Mouse (Mus musculus) midbrain, embryonic 15.5 days (tissue): ENCODE results near the gene Samd4b. TPM values are rescaled to one million over a fixed set of nuclear protein-coding genes. Genes with fewer than 3 reads are reported as not detected.
A peak's percentile ranks its signal among the peaks of the same experiment; 100 is the strongest.

ENCODE experiments used
- ATAC-seq: fragments of 200-750 bp; cut with Nextera tagmentation; replicated peaks from 2 replicates; pipeline ENCODE4 v1.8.0; 2017; ENCODE audit warnings: moderate TSS enrichment
- H3K27ac ChIP-seq: fragments of 300-500 bp; sonication (generic); 2 replicates; pipeline ENCODE4 v1.5.1; 2015; ENCODE audit warnings: mild to moderate bottlenecking, inconsistent platforms
- H3K27me3 ChIP-seq: fragments of 300-500 bp; sonication (generic); replicated peaks from 2 replicates; pipeline ENCODE4 v1.6.1; 2015; ENCODE audit warnings: inconsistent platforms
- H3K36me3 ChIP-seq: fragments of 300-500 bp; sonication (generic); replicated peaks from 2 replicates; pipeline ENCODE4 v1.6.1; 2015; ENCODE audit warnings: inconsistent platforms
- H3K4me1 ChIP-seq: fragments of 300-500 bp; sonication (generic); 2 replicates; pipeline ENCODE4 v1.6.1; 2015; ENCODE audit warnings: inconsistent platforms
- H3K4me2 ChIP-seq: fragments of 300-500 bp; sonication (generic); 2 replicates; pipeline ENCODE4 v1.6.1; 2015; ENCODE audit warnings: inconsistent platforms, mild to moderate bottlenecking, moderate library complexity
- H3K4me3 ChIP-seq: fragments of 300-500 bp; sonication (generic); 2 replicates; pipeline ENCODE4 v1.5.1; 2015; ENCODE audit warnings: mild to moderate bottlenecking, inconsistent platforms
- H3K9ac ChIP-seq: fragments of 300-500 bp; sonication (generic); 2 replicates; pipeline ENCODE4 v1.6.1; 2015; ENCODE audit warnings: mild to moderate bottlenecking, inconsistent platforms
- H3K9me3 ChIP-seq: fragments of 300-500 bp; sonication (generic); 2 replicates; pipeline ENCODE4 v1.6.1; 2016; ENCODE audit warnings: inconsistent platforms
- WGBS: fragments of 180-500 bp; shearing (Covaris S2); methylation state at CpG from one replicate; pipeline ENCODE4 v1.1.7; 2015; ENCODE audit warnings: mixed read lengths; 5-methylcytosine and 5-hydroxymethylcytosine counted together
- polyA plus RNA-seq: library from polyadenylated mRNA; unstranded; fragments of >200 nt; fragmentation: Nextera tagmentation; extraction: Ambion mirVana; gene quantifications from 2 replicates; pipeline ENCODE4 v1.2.1, GENCODE M21; 2015

The Samd4b gene
- polyA plus RNA-seq, 1 experiment from 2014 or later: 22.8 TPM

DNA sequence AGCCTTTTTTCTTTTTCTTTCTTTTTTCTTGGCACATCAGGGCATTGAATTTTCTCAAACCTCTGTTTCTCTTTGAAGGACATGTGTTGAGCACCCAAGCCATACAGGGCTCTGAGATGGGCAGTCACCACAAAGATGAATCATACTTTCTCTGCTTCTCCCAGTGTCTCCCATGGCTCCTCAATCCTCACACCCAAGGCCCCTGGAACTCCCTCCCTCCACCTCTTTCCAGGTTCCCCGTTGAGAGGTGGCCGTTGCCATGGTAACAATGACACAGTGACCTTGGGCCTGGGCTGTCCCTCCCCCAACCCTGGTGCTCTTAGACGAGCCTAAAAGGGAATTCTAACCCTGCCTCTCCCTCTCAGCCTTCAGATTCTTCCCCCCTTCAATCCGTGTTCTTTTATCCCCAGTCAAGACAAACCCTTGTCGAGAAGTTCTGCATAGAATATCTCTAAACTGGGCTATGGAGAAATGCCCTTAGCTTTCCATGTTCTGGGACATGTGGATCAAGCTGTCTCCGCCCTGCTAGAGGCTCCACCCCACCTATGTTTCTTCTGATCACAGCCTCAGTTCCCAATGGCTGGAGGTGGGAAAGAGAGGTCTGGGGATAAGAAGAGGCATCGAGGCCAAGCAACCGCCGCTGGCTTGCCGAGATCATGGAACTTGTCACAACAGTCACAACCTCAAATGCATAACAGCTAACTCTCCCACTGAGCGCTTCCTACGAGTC lies 150.7 kb downstream of the Samd4b start:
- no peak overlapping the region for H3K27ac ChIP-seq
- H3K9ac ChIP-seq: no peak overlapping the region
- H3K36me3 ChIP-seq: no peaks in the 10 kb centered on the region
- no peaks in the 10 kb centered on the region for H3K9me3 ChIP-seq
- no peak for ATAC-seq
- peaks cover 18% of the 10 kb centered on the region; the same call in 1 of the 2 replicates for H3K4me1 ChIP-seq
- peaks cover 5% of the 10 kb centered on the region; the same call in 1 of the 2 replicates for H3K27me3 ChIP-seq
- no peak overlapping the region for H3K4me3 ChIP-seq
- WGBS: 16% methylated on average over 12 of the region's 12 CpGs
- no peak overlapping the region for H3K4me2 ChIP-seq

DNA sequence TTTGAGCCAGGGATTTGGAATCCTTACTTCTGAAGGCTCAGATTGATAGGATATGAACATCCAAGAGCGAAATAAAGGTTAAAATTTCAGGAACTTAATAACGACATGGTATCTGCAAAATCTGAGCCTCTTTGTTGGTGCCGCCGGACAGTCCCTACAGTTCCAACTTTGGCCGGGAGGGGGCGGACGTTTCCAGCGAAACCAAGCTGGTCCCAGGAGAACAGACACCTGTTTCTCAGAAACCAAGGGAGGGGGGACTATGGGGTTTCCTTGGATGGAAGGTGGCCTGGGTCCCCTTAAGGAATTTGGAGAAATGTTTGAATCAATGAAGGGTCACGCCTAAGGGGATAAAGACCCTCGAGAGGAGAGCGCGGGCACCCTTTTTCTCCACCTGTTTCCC lies 151.5 kb downstream of the Samd4b start:
- no peak overlapping the region for H3K9ac ChIP-seq
- H3K36me3 ChIP-seq: no peaks in the 10 kb centered on the region
- WGBS: 4% methylated on average over 12 of the region's 12 CpGs
- no peaks in the 10 kb centered on the region for H3K9me3 ChIP-seq
- no peak overlapping the region for H3K27ac ChIP-seq
- H3K4me3 ChIP-seq: no peak overlapping the region
- H3K27me3 ChIP-seq: peaks cover 5% of the 10 kb centered on the region; the same call in 1 of the 2 replicates
- no peak overlapping the region for H3K4me2 ChIP-seq
- no peak for ATAC-seq
- H3K4me1 ChIP-seq: peaks cover 17% of the 10 kb centered on the region; the same call in 1 of the 2 replicates

DNA sequence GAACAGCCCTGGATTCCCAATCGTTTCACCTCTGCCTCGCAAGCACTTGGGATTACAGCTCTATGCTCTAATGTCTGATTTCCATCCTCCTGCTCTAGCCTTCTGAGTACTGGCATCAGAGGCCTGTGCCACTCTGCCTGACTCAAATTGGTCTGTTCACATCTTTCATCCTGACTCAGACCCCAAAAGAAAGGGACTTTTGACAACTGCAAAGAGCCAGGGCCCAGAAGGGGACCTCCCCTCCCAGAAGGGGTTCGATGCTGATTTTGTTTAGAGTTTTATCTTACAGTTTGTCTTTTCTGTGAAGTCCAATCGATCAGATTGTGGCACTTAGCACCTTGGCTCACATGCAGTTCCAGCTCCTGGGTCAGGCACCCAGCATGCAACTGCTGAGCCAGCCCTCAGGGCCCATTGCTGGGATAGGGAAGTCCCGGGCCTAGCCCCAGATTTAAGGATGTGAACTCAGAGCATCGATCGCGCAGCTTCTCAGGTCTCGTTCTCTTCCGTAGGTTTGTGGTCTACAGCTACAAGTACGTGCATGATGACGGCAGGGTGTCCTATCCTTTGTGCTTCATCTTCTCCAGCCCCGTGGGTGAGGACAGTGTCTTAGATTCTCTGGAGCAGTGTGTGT lies 153.5 kb downstream of the Samd4b start:
- no peak overlapping the region for H3K9ac ChIP-seq
- ATAC-seq: no peak
- WGBS: 86% methylated on average over 13 of the region's 13 CpGs

DNA sequence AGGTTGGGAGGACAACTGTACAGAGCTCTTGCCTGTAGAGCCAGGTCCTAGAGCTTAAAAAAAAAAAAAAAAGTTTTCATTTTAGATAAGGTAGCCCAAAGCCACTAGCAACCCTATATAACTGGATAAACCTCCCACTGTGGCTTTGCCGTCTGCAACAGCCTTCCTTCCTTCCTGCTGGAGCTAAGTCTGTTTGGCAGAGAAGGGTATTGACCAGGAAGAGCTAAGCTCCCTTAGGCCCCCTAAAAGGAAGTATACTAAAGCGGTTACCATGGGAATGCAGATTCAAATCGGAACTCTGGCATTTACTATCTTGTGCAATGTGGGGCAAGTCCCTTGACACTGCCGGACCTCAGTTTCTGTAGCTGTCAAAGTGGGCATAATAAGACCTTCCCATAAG lies 155.3 kb downstream of the Samd4b start:
- H3K4me3 ChIP-seq: no peak overlapping the region
- no peak overlapping the region for H3K27ac ChIP-seq
- ATAC-seq: no peak
- no peak overlapping the region for H3K4me2 ChIP-seq
- no peak overlapping the region for H3K9ac ChIP-seq
- H3K4me1 ChIP-seq: peaks cover 12% of the 10 kb centered on the region; the same call in 1 of the 2 replicates
- H3K27me3 ChIP-seq: peaks cover 5% of the 10 kb centered on the region; the same call in 1 of the 2 replicates
- no peaks in the 10 kb centered on the region for H3K36me3 ChIP-seq
- no peaks in the 10 kb centered on the region for H3K9me3 ChIP-seq
- WGBS: 40% methylated on average over 4 of the region's 4 CpGs

More for the DNA sequence above, 153.5 kb downstream of the Samd4b start:
- Histone ChIP-seq H3K36me3 (no peaks in the 10 kb centered on the region), H3K27ac (no peak overlapping the region), H3K9me3 (no peaks in the 10 kb centered on the region), H3K4me2 (no peak overlapping the region), H3K4me1 (peaks cover 14% of the 10 kb centered on the region; the same call in 1 of the 2 replicates), H3K4me3 (no peak overlapping the region), H3K27me3 (peaks cover 5% of the 10 kb centered on the region; the same call in 1 of the 2 replicates)

DNA sequence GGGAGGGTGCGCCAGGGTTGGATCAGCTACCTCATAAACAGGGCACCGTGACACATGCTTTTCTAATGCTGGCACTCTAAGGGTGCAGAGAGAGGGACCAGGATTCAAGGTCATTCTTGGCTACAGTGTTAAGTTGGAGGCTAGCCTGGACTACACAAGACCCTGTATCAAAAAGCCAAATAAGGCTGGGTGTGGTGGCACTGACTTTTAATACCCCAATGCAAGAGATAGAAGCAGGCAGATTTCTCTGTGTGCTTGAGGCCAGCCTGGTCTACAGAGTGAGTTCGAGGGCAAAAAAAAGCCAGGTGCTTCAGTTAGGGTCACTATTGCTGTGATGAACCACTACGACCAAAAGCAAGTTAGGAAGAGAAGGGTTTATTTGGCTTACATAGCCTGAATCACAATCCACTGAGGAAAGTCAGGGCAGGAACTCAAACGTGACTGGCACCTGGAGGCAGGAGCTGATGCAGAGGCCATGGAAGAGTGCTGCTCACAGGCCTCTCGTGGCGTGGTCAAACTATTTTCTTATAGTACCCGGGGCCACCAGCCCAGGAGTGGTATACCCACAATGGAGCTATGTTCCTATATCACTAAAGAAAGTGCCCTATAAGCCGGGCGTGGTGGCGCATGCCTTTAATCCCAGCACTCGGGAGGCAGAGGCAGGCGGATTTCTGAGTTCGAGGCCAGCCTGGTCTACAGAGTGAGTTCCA lies 156.0 kb downstream of the Samd4b start:
- Histone ChIP-seq H3K9ac (no peak overlapping the region), H3K27ac (no peak overlapping the region), H3K9me3 (no peaks in the 10 kb centered on the region), H3K4me1 (peaks cover 8% of the 10 kb centered on the region), H3K36me3 (no peaks in the 10 kb centered on the region), H3K4me2 (no peak overlapping the region), H3K27me3 (peaks cover 5% of the 10 kb centered on the region; the same call in 1 of the 2 replicates), H3K4me3 (no peak overlapping the region)
- 88% methylated on average over 13 of the region's 14 CpGs for WGBS
- no peak for ATAC-seq

DNA sequence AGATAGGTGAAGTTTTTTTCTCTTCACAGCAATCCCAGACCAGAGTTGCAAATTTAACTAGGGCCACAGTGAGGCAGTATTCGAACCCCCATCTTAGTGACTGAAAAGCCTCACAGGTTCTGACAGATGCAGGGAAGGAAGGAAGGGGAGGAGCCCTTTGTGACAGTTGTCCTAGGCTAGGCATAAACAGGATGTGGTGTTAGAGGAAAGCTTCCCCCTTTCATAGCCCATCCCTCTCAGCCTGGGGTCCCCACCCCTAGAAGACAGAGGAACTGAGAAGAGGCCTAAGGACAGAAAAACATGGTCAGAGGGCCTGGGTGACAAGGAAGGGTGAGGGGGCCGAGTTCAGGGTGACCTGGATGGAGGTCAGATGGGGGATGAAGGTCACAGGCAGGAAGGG lies 157.2 kb downstream of the Samd4b start:
- Histone ChIP-seq H3K36me3 (no peaks in the 10 kb centered on the region), H3K4me3 (no peak overlapping the region), H3K27ac (no peak overlapping the region), H3K4me1 (peaks cover 4% of the 10 kb centered on the region), H3K4me2 (no peak overlapping the region), H3K27me3 (peaks cover 2% of the 10 kb centered on the region; the same call in 1 of the 2 replicates), H3K9ac (no peak overlapping the region), H3K9me3 (no peaks in the 10 kb centered on the region)
- WGBS: 57% methylated on average over 2 of the region's 2 CpGs
- no peak for ATAC-seq

DNA sequence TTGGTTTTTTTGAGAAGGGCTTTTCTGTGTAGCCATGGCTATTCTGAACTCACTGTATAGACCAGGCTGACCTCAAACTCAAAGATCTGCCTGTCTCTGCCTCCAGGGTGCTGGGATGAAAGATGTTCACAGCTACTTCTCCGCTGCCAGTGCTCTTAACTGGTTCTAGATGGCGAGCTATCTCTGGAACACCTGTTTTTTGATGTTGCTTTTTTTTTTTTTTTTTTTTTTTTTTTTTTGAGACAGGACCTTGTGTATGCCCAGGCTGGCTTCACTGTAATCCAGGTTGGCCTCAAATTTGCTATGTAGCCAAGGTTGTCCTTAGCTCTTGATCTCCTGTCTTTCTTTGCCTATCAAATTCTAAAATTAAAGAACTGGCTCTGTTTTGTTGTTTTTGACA lies 159.2 kb downstream of the Samd4b start:
- Histone ChIP-seq H3K36me3 (no peaks in the 10 kb centered on the region), H3K27me3 (no peaks in the 10 kb centered on the region), H3K9me3 (no peaks in the 10 kb centered on the region), H3K9ac (no peak overlapping the region), H3K4me2 (no peak overlapping the region), H3K4me1 (peaks cover 22% of the 10 kb centered on the region), H3K27ac (no peak overlapping the region), H3K4me3 (no peak overlapping the region)
- WGBS: 87% methylated on average over 2 of the region's 2 CpGs
- no peak for ATAC-seq

DNA sequence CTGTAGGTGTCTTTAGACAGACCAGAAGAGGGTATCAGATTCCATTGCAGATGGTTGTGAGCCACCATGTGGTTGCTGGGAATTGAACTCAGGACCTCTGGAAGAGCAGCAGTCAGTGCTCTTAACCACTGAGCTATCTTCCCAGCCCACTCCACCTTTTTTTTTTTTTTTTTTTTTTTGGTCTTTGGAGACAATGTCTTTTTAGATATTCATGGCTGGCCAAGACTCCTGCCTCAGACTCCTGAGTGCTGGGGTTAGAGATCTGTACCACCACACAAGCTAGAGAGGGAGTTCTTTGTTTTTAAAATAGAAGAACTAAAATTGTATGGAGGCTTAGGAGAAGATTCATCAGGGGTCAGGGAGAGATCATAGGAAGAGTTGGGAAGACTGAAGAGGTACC lies 160.0 kb downstream of the Samd4b start:
- Histone ChIP-seq H3K9ac (no peak overlapping the region), H3K27me3 (no peaks in the 10 kb centered on the region)
- no peak for ATAC-seq

DNA sequence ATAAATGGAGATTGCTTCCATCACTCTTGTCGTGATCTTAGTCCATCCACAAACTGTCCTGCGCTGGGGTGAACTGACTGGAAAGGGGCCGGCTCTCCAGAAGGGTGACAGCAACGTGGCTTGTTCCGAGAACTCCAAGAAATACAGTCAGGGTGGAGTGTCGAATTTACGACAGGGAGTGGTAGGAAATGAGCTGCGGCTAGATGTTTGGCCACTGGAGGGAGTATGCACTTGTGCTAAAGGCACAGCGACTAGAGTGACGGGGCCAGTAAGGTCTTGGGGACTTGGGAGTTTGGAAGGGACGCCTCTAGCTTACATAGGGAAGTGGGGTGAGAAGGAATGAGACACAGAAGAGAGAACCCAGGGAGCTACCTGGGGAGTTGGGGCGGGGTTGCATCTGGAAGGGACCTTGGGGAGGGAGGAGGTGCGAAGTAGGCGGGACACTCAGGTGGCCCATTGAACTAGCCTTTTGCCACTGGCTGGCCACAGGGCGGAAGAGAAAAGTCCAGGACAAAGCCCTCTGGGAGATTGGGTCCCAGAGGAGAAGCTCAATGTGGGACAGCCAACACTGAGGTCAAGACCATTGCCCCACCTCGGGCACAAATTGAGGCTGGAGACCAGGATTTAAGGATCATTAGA lies 160.9 kb downstream of the Samd4b start, which contains the start of gene Gmfg:
Gmfg (plus strand) TSS at position 516 of the 639 bp plus-strand sequence.
- H3K9me3 ChIP-seq: no peaks in the 10 kb centered on the region
- H3K36me3 ChIP-seq: no peaks in the 10 kb centered on the region
- no peaks in the 10 kb centered on the region for H3K27me3 ChIP-seq
- H3K4me1 ChIP-seq: peaks cover 39% of the 10 kb centered on the region
- H3K27ac ChIP-seq: peak within 1 kb of the TSS; percentile 79
- H3K4me3 ChIP-seq: peak within 1 kb of the TSS; percentile 95
- H3K9ac ChIP-seq: peak within 1 kb of the TSS; percentile 61
- 2% methylated on average over 16 of the region's 16 CpGs for WGBS
- ATAC-seq: peak; percentile 55
- H3K4me2 ChIP-seq: peak within 1 kb of the TSS; percentile 51

More for the DNA sequence above, 160.0 kb downstream of the Samd4b start:
- Histone ChIP-seq H3K9me3 (no peaks in the 10 kb centered on the region), H3K36me3 (no peaks in the 10 kb centered on the region), H3K4me1 (peaks cover 30% of the 10 kb centered on the region), H3K4me3 (no peak overlapping the region), H3K27ac (no peak overlapping the region), H3K4me2 (no peak overlapping the region)

DNA sequence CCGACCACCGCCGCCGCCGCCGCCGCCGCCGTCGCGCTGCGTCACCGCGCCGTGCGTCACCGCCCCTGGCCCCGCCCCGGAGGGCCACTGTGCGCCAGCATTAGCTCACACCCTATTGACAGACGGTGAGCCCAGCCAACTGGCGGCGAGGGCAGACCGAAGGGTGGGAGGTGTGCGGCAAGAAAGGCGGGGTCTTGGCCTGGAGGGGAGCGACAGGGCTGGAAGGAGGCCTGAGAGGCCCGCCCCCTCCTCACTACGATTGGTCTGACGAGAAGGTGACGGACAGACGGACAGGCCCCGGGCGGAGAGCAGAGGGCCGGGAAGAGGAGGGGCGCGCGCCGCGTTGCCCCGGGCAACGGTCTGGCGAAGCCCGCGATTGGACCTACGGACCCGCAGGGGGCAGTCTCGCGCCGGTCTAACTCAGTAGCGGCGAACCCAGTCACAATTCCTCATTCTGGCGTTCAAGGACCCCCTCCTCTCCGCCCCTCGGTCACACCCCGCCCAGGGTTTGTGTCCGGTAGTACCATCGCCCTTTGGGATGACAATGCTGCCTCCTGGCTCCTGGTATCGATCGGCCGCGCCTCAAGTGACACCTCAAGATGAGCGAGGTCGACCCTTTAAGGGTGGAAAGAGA lies 161.6 kb downstream of the Samd4b start:
- WGBS: under 1% methylated on average over 56 of the region's 64 CpGs
- peak; percentile 99 for ATAC-seq
- no peaks in the 10 kb centered on the region for H3K27me3 ChIP-seq

DNA sequence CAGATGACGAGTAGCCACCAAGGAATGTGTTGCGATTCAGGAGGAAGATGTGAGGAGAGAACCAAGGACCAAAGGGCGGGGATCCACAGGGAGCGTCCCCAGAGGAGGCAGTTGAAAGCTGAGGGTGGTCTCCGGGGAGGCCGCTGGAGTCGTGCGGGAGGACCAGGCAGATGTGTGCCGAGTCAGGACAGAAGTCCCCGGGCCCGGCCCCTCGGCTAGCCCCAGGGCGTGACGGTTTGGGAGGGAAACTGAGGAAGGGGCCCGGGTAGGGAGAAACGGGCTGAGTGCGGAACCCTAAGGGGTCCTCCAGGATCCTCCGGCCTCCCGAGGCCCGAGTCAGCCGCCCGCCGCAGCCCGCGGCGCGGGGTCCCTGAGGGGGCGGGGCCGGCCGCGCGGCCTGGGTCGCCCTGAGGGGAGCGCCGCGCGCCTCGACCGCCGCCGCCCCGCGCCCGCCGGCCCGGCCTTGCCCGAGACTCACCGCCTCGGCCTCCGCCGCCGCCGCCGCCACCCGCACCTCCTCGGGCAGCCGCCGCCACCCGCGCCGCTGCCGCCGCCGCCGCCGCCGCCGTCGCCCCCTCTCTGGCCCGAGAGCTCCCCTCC lies 162.2 kb downstream of the Samd4b start:
- under 1% methylated on average over 43 of the region's 70 CpGs for WGBS
- peaks cover 48% of the 10 kb centered on the region for H3K4me1 ChIP-seq
- peak overlapping the region; percentile 95 for H3K4me3 ChIP-seq
- no peaks in the 10 kb centered on the region for H3K9me3 ChIP-seq
- H3K9ac ChIP-seq: peak overlapping the region; percentile 95
- peak overlapping the region; percentile 72 for H3K27ac ChIP-seq
- no peaks in the 10 kb centered on the region for H3K27me3 ChIP-seq
- H3K4me2 ChIP-seq: peak overlapping the region; percentile 78
- no peaks in the 10 kb centered on the region for H3K36me3 ChIP-seq
- ATAC-seq: peak; percentile 51

More for the DNA sequence above, 161.6 kb downstream of the Samd4b start:
- Histone ChIP-seq H3K36me3 (no peaks in the 10 kb centered on the region), H3K4me2 (peak overlapping the region; percentile 78), H3K4me1 (peaks cover 45% of the 10 kb centered on the region), H3K27ac (peak overlapping the region; percentile 79), H3K9ac (peak overlapping the region; percentile 95), H3K9me3 (no peaks in the 10 kb centered on the region), H3K4me3 (peak overlapping the region; percentile 95)
